Mouse (Mus musculus) layer of hippocampus, postnatal 14 days (tissue): ENCODE measurements around the gene Timd2. TPM values are rescaled to one million over a fixed set of nuclear protein-coding genes. Genes with fewer than 3 reads are reported as not detected.
"Not testable (repeated sequence)": the region's sequence is repeated elsewhere in the genome, so short reads cannot be mapped to it uniquely, and the experiment has no call there.

ENCODE experiments used
- DNase-seq, 2 experiments: peaks; one replicate each; pipeline ENCODE4 v3.0.0; 2021 to 2022; ENCODE audit warnings: low spot score in 2 of 2, mixed read lengths in 1 of 2
- total RNA-seq, 2 experiments: library from RNA; stranded (reverse); gene quantifications; 2 replicates each; pipeline ENCODE4 v1.2.3; 2021

Timd2 gene
- total RNA-seq, 2 experiments from 2014 or later, result not detected

GRCm38 (mm10) chr11:46665599-46666522 lies 41.0 kb downstream of the Timd2 start:
- peak in 1 of 2 experiments; percentile 25 for DNase-seq

GRCm38 (mm10) chr11:46663215-46663614 lies 43.6 kb downstream of the Timd2 start:
- DNase-seq, result no peak

DNA sequence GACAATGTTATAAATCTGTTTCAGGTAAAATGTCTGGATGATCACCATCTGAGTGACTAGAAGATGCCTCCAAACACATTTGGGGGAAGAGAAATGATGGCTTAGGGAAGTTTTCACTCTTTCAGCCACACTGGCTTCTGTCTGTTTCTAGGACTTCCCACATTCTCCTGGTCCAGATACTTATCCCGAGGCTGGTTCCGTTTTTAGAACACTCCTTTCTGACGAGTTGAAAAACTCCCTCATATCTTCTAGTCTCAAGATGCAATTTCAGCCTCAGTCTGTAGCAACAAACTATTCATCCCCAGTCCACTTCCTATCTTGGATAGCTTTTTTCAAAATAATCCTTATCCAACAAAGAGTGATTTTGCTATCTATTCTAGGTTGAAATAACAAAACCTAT lies 54.4 kb downstream of the Timd2 start:
- DNase-seq, result no peak

DNA sequence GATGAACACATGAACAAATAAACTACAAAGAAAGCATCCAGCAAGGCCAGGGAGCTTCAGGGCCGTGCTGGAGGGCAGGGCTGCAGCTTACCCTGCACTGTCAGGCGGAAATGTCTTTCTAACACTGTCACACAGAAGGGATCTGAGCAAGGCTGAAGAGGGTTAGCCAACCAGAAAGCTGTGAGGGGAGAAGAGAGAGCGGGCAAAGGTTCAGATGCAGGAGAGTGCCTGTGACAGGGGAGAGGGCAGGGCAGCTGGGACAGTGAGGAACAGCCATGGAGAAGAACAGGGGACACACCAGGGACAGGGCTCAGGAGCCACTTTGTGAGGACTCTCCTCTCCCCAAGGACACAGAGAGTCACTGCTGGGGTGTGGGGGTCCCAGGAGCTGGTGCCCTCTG lies 57.2 kb downstream of the Timd2 start:
- not testable (repeated sequence) for DNase-seq

- no peak for DNase-seq
These were observed 62.0 kb downstream of the Timd2 start for GRCm38 (mm10) chr11:46644824-46645223.

GRCm38 (mm10) chr11:46636568-46636967 lies 70.3 kb downstream of the Timd2 start:
- no peak for DNase-seq

DNA sequence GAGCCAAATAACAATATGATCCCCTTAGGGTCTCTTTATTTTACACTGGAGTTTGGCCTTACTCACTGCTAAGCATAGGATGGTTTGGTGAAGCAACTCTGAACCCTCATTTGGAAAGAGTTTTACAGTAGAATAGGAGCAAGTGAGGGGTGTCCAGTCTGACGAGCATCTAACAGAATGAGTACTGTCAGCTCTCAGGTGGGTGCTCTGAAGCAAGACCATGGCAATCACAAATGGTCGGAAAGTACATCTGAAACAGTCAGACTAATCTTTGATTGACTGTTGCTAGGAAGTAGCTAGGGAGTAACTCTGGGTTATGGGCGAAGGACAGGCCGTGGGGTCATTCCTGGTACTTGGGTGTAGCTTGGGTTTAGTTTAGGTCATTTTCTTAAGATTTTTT lies 71.3 kb downstream of the Timd2 start:
- not testable (repeated sequence) for DNase-seq

DNA sequence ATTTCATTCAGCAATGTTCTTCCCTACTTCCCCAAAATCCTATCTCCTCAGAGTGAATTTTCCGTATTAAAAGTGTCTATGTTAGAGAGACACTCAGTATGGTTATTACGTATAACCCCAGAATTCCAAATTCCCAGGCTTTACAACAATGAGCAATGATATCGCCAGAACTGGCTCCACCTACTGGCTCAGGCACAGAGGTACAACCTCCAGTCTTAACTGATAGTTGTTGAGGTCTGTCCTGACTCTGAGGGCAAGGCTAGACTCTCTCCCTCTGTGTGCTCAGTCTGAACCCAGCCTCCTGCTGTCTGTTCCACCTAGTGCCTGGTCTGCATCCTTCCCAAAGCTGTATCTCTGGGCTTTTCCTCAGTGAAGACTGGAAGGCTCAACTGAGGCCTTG lies 75.2 kb downstream of the Timd2 start:
- peak; percentile 33 to 54 for DNase-seq

DNA sequence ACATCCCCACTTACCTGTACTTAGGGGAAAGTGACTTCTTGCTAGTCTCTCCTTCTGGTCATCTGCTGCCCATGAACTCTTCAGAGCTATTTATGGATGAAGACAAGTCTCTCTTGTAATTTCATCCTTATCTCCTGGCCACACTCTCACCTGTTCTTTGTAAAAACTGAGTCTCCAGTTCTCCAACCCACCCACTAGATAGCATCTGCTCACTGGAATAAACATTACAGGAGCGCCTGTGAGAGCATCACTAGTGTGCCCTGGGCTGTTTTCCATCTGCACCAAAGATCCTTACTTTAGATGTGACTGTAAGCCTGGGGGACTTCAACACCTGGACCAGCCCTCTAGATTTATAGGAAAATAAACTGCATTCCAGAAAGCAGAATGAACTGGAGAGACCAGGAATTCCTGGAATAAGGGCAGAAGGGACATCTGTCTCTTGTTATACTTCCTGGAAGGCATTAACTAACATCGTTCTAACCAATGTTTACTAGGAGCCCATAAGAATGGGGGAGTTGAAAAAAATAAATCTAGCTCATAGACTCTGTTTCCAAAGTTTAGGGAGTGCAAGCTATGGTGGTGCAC lies 77.6 kb downstream of the Timd2 start, which contains the start of gene Dppa1:
Gene Dppa1 (minus strand): TSS at position 51 of the 585 bp plus-strand sequence.
- no peak for DNase-seq

DNA sequence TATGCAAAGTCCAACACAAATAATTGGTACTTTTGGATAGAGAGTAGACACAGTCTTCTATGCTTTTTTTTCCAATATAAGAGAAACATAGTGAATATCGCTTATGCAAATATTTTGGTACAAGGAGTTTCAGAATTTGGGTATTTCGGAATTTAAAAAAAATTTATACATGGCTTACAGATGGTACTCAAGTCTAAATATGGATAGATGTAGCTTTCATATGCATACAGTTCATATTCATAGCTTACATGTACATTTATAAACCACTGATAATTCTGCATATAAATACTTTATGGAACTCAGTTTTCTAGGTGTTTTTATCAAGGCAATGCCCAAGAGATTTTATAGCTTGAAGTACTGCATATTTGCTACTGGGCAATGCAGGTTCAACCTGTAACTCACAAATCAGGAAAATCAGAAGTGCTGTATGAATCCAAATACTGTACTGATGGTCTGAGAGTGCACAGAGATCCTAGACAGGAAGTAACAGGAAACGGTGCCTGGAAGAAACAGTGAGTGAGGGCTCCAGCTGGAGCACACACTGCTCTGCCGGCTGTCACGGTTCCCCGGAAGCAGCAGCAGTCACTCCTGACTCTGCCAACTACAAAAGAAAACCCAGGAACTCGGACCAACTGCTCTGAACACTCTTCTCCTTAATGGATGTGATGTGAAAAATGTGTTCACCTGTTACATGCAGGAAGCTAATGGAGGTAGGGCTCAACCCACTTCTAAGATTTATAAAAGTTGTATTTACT lies 86.3 kb downstream of the Timd2 start:
- peak; percentile 23 to 26 for DNase-seq

GRCm38 (mm10) chr11:46619929-46620328 lies 86.9 kb downstream of the Timd2 start:
- DNase-seq, result peak; percentile 40 to 63

Other genes with a start within 250 kb of the Timd2 start
- not detected for gene Gm12169, start 182.8 kb downstream of the Timd2 start, total RNA-seq
- gene BC053393, start 135.5 kb downstream of the Timd2 start, total RNA-seq, result not detected
- not detected for gene Dppa1, start 77.8 kb downstream of the Timd2 start, total RNA-seq
- gene Havcr1, start 28.0 kb upstream of the Timd2 start, total RNA-seq, result not detected
- gene Timd4, start 103.7 kb upstream of the Timd2 start, total RNA-seq, result not detected